Mouse (Mus musculus): ENCODE measurements around the gene Atf3. TPM values are rescaled to one million over a fixed set of nuclear protein-coding genes. Genes with fewer than 3 reads are reported as not detected.

Gene Atf3
- polyA plus RNA-seq, 1 experiment: not detected

DNA sequence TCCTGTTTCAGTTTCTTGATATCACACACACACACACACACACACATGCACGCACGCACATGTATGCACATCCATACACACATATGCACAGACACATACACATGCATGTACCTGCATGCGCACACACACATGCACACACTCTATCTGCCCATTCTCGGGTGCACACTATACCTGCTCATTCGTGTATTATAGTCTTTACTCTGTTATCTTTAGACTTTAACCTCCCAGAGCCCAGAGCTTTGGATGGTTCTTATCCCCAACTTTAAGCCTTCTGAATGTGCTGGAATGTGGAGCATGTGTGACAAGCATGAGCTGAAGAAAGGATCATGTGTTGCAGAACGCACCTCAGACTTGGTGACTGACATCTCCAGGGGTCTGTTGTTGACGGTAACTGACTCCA is 41.0 kb downstream of the Atf3 start:
- no peaks in the 10 kb centered on the region for H3K36me3 ChIP-seq (ENCODE audit: control insufficient read depth, insufficient read depth, low read length)
- H3K4me3 ChIP-seq (ENCODE audit: control insufficient read depth, low read depth, low read length): no peak overlapping the region
- H3K4me1 ChIP-seq (ENCODE audit: control insufficient read depth, insufficient read depth, low read length): no peaks in the 10 kb centered on the region; the same call in 1 of the 2 replicates
- no peaks in the 10 kb centered on the region for H3K27me3 ChIP-seq (ENCODE audit: control insufficient read depth, insufficient read depth, low read length)
- no peak overlapping the region for H3K27ac ChIP-seq (ENCODE audit: control insufficient read depth, insufficient read depth, low read depth, low read length)
- TF ChIP-seq POLR2A (IDR thresholded peaks at IDR 0.05; ENCODE audit: control insufficient read depth, low read depth, low read length) (no peak), CTCF (IDR thresholded peaks at IDR 0.05; ENCODE audit: control insufficient read depth, insufficient read depth, insufficient replicate concordance, low read depth, low read length) (no peak)

DNA sequence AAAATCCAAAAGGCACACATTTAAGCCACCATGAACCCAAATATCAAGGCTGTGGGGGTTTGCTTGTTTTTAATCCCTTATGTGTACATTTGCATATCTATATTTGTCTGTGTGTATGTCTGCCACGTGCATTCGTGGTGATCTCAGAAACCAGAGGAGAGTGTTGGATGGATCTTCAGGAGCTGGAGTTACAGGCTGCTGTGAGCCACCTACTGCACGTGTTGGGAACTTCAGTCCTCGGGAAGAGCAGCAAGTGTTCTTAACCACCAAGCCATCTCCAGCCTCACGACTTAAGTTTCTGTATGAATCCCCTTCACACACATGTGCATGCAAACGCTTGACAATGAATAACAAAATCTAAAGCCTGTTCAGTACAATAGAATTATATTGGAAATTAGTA is 45.4 kb downstream of the Atf3 start:
- H3K27ac ChIP-seq (ENCODE audit: control insufficient read depth, insufficient read depth, low read depth, low read length): no peak overlapping the region
- H3K4me1 ChIP-seq (ENCODE audit: control insufficient read depth, insufficient read depth, low read length): no peaks in the 10 kb centered on the region
- H3K27me3 ChIP-seq (ENCODE audit: control insufficient read depth, insufficient read depth, low read length): no peaks in the 10 kb centered on the region
- no peak overlapping the region for H3K4me3 ChIP-seq (ENCODE audit: control insufficient read depth, low read depth, low read length)
- H3K36me3 ChIP-seq (ENCODE audit: control insufficient read depth, insufficient read depth, low read length): no peaks in the 10 kb centered on the region
- TF ChIP-seq POLR2A (IDR thresholded peaks at IDR 0.05; ENCODE audit: control insufficient read depth, low read depth, low read length) (no peak), CTCF (IDR thresholded peaks at IDR 0.05; ENCODE audit: control insufficient read depth, insufficient read depth, insufficient replicate concordance, low read depth, low read length) (peak; percentile 50; the same call in 1 of the 2 replicates)

DNA sequence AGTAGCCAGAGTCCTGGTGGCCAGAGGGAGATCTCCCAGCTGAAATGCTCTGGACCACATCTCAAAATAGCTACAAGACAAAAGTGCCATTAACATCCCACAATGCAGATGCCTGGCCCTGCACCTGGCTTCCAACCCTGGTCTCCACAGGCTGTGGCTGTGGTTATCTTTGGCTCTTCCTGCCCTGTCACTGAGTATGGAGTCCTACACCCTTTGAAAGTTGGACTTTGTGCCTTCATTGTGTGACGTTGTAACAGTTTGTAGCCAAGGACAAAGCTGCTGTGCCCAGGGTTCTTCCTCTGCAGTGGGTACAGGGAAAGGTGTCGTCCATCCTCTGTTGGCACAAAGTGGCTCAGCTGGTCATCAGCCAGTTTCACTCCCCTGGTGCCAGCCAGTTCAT is 47.4 kb downstream of the Atf3 start:
- TF ChIP-seq CTCF (IDR thresholded peaks at IDR 0.05; ENCODE audit: control insufficient read depth, insufficient read depth, insufficient replicate concordance, low read depth, low read length) (no peak), POLR2A (IDR thresholded peaks at IDR 0.05; ENCODE audit: control insufficient read depth, low read depth, low read length) (no peak)
- no peak overlapping the region for H3K4me3 ChIP-seq (ENCODE audit: control insufficient read depth, low read depth, low read length)
- H3K36me3 ChIP-seq (ENCODE audit: control insufficient read depth, insufficient read depth, low read length): no peaks in the 10 kb centered on the region
- H3K27ac ChIP-seq (ENCODE audit: control insufficient read depth, insufficient read depth, low read depth, low read length): no peak overlapping the region
- H3K27me3 ChIP-seq (ENCODE audit: control insufficient read depth, insufficient read depth, low read length): no peaks in the 10 kb centered on the region
- no peaks in the 10 kb centered on the region for H3K4me1 ChIP-seq (ENCODE audit: control insufficient read depth, insufficient read depth, low read length)

DNA sequence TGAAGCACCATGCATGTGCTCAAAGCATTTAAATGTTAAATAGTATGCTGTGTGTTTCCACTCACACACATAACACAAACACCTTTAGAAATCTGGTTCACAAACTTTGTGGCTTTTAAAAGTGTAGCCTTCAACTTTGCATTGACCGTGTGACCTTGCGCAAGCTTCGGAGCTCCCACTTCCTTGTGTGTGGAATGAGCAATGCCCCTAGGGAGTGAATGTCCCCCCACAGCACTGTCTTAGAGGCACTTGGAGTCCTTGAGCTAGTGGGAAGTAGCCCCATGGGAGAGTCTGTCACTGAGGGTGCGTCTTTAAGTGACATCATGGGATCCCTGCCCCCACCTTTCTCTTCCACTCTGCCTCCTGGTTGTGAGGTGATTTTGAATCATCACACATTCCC is 51.6 kb downstream of the Atf3 start:
- Histone ChIP-seq H3K4me1 (ENCODE audit: control insufficient read depth, insufficient read depth, low read length) (no peaks in the 10 kb centered on the region), H3K27me3 (ENCODE audit: control insufficient read depth, insufficient read depth, low read length) (no peaks in the 10 kb centered on the region), H3K4me3 (ENCODE audit: control insufficient read depth, low read depth, low read length) (no peak overlapping the region), H3K36me3 (ENCODE audit: control insufficient read depth, insufficient read depth, low read length) (no peaks in the 10 kb centered on the region), H3K27ac (ENCODE audit: control insufficient read depth, insufficient read depth, low read depth, low read length) (no peak overlapping the region)
- no peak for TF ChIP-seq POLR2A (IDR thresholded peaks at IDR 0.05; ENCODE audit: control insufficient read depth, low read depth, low read length)
- no peak for TF ChIP-seq CTCF (IDR thresholded peaks at IDR 0.05; ENCODE audit: control insufficient read depth, insufficient read depth, insufficient replicate concordance, low read depth, low read length)

DNA sequence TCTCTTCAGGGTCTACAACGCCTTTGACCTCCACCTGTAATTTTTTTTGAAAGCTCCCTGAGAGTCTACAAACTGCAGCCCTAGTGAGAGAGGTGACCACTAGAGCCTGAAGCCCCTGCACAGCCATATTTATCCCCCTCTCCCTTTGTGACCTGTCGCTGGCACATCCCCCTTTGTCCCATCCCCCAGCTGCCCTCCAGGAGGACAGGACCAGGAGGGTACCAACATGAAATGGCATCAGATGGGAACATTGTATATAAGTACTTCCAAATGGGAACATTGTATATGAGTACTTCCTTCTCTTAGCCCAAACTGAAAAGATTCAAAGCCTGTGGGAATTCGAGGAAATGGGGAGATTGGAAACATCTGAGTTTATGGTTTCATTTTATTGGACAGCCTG is 53.1 kb downstream of the Atf3 start, which contains the start of gene Fam71a:
Gene Fam71a, minus strand, starts transcription at position 101 of the 400 bp plus-strand sequence.
- peak; percentile 17; the same call in 1 of the 2 replicates for TF ChIP-seq POLR2A (IDR thresholded peaks at IDR 0.05; ENCODE audit: control insufficient read depth, low read depth, low read length)
- no peak for TF ChIP-seq CTCF (IDR thresholded peaks at IDR 0.05; ENCODE audit: control insufficient read depth, insufficient read depth, insufficient replicate concordance, low read depth, low read length)
- Histone ChIP-seq H3K27me3 (ENCODE audit: control insufficient read depth, insufficient read depth, low read length) (no peaks in the 10 kb centered on the region), H3K4me1 (ENCODE audit: control insufficient read depth, insufficient read depth, low read length) (no peaks in the 10 kb centered on the region), H3K27ac (ENCODE audit: control insufficient read depth, insufficient read depth, low read depth, low read length) (peak within 1 kb of the TSS; percentile 30; the same call in 1 of the 2 replicates), H3K36me3 (ENCODE audit: control insufficient read depth, insufficient read depth, low read length) (no peaks in the 10 kb centered on the region), H3K4me3 (ENCODE audit: control insufficient read depth, low read depth, low read length) (peak within 1 kb of the TSS; percentile 81)

DNA sequence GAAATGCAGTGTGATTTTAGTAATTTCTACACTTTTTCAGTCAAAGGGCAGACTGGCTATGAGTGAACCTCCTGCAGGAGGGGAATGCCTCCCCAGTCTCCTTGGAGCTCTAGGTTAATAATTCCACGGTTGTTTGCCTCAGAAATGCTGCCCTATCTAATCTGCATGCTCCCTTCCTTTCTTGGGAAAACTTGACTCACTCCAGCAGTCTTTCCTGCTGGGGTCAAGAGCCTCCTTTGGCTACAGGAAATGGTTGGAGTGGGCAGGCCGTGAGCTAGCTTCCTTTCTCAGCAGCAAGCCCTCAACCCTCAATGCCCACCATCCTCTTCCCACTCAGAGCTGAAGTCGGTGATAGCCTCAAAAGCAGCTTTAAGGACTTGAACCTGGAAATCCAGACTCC is 63.5 kb downstream of the Atf3 start:
- no peak overlapping the region for H3K27ac ChIP-seq (ENCODE audit: control insufficient read depth, insufficient read depth, low read depth, low read length)
- H3K36me3 ChIP-seq (ENCODE audit: control insufficient read depth, insufficient read depth, low read length): no peaks in the 10 kb centered on the region
- H3K27me3 ChIP-seq (ENCODE audit: control insufficient read depth, insufficient read depth, low read length): no peaks in the 10 kb centered on the region
- no peak for TF ChIP-seq CTCF (IDR thresholded peaks at IDR 0.05; ENCODE audit: control insufficient read depth, insufficient read depth, insufficient replicate concordance, low read depth, low read length)
- TF ChIP-seq POLR2A (IDR thresholded peaks at IDR 0.05; ENCODE audit: control insufficient read depth, low read depth, low read length): no peak
- no peak overlapping the region for H3K4me3 ChIP-seq (ENCODE audit: control insufficient read depth, low read depth, low read length)
- H3K4me1 ChIP-seq (ENCODE audit: control insufficient read depth, insufficient read depth, low read length): no peaks in the 10 kb centered on the region; the same call in 1 of the 2 replicates

DNA sequence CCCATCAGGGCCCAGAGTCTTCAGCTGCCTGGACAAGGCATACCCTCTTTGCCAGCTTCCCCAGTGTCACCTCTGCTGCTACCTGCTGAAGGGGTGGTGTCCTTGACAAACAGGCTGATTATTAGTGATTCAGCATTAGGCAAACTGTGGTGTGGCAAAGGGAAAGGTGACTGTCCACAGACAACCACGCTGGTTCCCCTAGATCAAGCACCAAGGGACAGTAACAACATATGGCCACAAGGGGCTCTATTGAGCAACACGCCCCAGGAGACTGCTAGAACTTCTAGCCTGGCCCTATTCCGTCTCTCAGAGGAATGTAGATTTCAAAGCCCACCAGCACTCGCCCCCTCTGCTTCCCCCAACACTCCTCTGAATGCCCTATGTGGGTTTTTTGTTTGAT is 64.8 kb downstream of the Atf3 start:
- Histone ChIP-seq H3K27ac (ENCODE audit: control insufficient read depth, insufficient read depth, low read depth, low read length) (no peak overlapping the region), H3K4me3 (ENCODE audit: control insufficient read depth, low read depth, low read length) (no peak overlapping the region), H3K4me1 (ENCODE audit: control insufficient read depth, insufficient read depth, low read length) (no peaks in the 10 kb centered on the region; the same call in 1 of the 2 replicates), H3K36me3 (ENCODE audit: control insufficient read depth, insufficient read depth, low read length) (no peaks in the 10 kb centered on the region), H3K27me3 (ENCODE audit: control insufficient read depth, insufficient read depth, low read length) (no peaks in the 10 kb centered on the region)
- TF ChIP-seq POLR2A (IDR thresholded peaks at IDR 0.05; ENCODE audit: control insufficient read depth, low read depth, low read length) (no peak), CTCF (IDR thresholded peaks at IDR 0.05; ENCODE audit: control insufficient read depth, insufficient read depth, insufficient replicate concordance, low read depth, low read length) (peak; percentile 69; the same call in 1 of the 2 replicates)

All from testis, adult 2 months (tissue).